In the genomic region with DNA sequence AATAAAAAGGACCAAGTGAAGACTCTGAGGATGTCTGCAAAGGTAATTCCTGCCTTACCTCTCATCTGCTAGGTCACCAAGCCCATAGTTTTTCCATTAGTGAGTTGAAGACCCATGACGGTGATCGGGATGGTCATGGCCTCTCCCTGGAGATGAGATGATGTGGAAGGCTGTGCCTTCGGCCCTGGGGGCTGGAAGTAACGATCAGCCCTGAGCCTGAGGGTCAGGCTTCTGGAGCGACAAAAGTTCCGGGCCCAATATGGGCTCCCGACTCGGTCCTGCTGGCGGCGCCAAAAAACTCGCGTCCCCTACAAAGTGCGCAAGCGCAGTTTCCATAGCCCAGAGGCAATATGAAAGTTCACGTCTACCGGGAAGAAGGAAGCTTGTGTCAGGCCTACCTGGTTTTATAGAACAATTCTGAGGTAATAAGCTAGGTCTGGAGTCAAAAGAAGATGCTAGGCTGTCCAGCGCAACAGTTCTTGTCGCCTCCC, we compare ENCODE assay signal across 19 mouse cellular contexts. TPM values are rescaled to one million over a fixed set of nuclear protein-coding genes. Genes with fewer than 3 reads are reported as not detected.
DNase-seq lines count a peak whose midpoint lies in the region; ATAC-seq lines count a peak whose summit lies in the region.
"Had no signal": no experiment of that assay in that cellular context is flagged by ENCODE, and none has a peak within 500 bp of the region (broad histone marks: within the 10 kb centered on the region; RNA-seq: fewer than 3 reads in every experiment).

Gene Slc30a3 (minus strand): TSS at position 238 of the 491 bp plus-strand sequence.

- H3K9me3 ChIP-seq in hindbrain, embryonic 14.5 days (ENCODE audit: control insufficient read depth, low read length) = no peaks in the 10 kb centered on the region
- H3K9me3 ChIP-seq in midbrain, embryonic 16.5 days (replicated peaks; ENCODE audit: control insufficient read depth, low read length, poor library complexity, severe bottlenecking) = no peaks in the 10 kb centered on the region
- no peaks in the 10 kb centered on the region for H3K9me3 ChIP-seq in forebrain, embryonic 12.5 days
- H3K9me3 ChIP-seq: forebrain, embryonic 15.5 days; heart, embryonic 12.5 days had no signal

- ATAC-seq in hindbrain, embryonic 14.5 days (ENCODE audit: low FRiP score) = no peak
- ATAC-seq in midbrain, embryonic 16.5 days = no peak
- no peak for ATAC-seq in forebrain, embryonic 12.5 days (ENCODE audit: low FRiP score)
- ATAC-seq: forebrain, embryonic 15.5 days had no signal

- no peak within 1 kb of the TSS for H3K9ac ChIP-seq in hindbrain, embryonic 14.5 days
- no peak within 1 kb of the TSS for H3K9ac ChIP-seq in midbrain, embryonic 16.5 days (ENCODE audit: low read depth, low read length)
- no peak within 1 kb of the TSS for H3K9ac ChIP-seq in forebrain, embryonic 12.5 days
- H3K9ac ChIP-seq: forebrain, embryonic 15.5 days; heart, embryonic 12.5 days; liver, embryonic 14.5 days had no signal

- no peak for DNase-seq in layer of hippocampus, adult 8-10 months (ENCODE audit: low spot score in 2 of 2)
- DNase-seq in layer of hippocampus, adult 11-12 months (ENCODE audit: low spot score) = no peak
- no peak for DNase-seq in hindbrain, embryonic 14.5 days (ENCODE audit: low spot score)
- DNase-seq in layer of hippocampus, postnatal 25 days (ENCODE audit: extremely low spot score in 1 of 2, low spot score in 1 of 2) = no peak
- DNase-seq in gastrocnemius, postnatal 10 days = no peak
- DNase-seq in thymus, postnatal 14 days = no peak
- DNase-seq: cerebellum, adult 11 months; gastrocnemius, postnatal 14 days; kidney, adult 9 months; lung, postnatal 10 days; thymus, adult 2 months had no signal

- H3K4me1 ChIP-seq in hindbrain, embryonic 14.5 days (replicated peaks; ENCODE audit: control insufficient read depth, insufficient read depth, low read length) = no peaks in the 10 kb centered on the region
- no peaks in the 10 kb centered on the region for H3K4me1 ChIP-seq in midbrain, embryonic 16.5 days (ENCODE audit: control insufficient read depth, insufficient read depth, low read length)
- no peaks in the 10 kb centered on the region for H3K4me1 ChIP-seq in forebrain, embryonic 12.5 days
- H3K4me1 ChIP-seq: forebrain, embryonic 15.5 days; heart, embryonic 12.5 days had no signal

- H3K36me3 ChIP-seq in hindbrain, embryonic 14.5 days (replicated peaks; ENCODE audit: control insufficient read depth, insufficient read depth) = no peaks in the 10 kb centered on the region
- H3K36me3 ChIP-seq in midbrain, embryonic 16.5 days (ENCODE audit: control insufficient read depth, insufficient read depth, low read length) = no peaks in the 10 kb centered on the region
- H3K36me3 ChIP-seq in forebrain, embryonic 12.5 days (replicated peaks) = no peaks in the 10 kb centered on the region
- H3K36me3 ChIP-seq: forebrain, embryonic 15.5 days; heart, embryonic 12.5 days had no signal

- H3K4me2 ChIP-seq in hindbrain, embryonic 14.5 days (replicated peaks) = no peak within 1 kb of the TSS
- no peak within 1 kb of the TSS for H3K4me2 ChIP-seq in midbrain, embryonic 16.5 days (ENCODE audit: low read length)
- H3K4me2 ChIP-seq in forebrain, embryonic 12.5 days = no peak within 1 kb of the TSS
- H3K4me2 ChIP-seq: forebrain, embryonic 15.5 days; heart, embryonic 12.5 days had no signal

- no peaks in the 10 kb centered on the region for H3K27me3 ChIP-seq in hindbrain, embryonic 14.5 days (ENCODE audit: control insufficient read depth, insufficient read depth, low read length)
- no peaks in the 10 kb centered on the region for H3K27me3 ChIP-seq in midbrain, embryonic 16.5 days (ENCODE audit: control insufficient read depth, insufficient read depth, low read depth, low read length)
- peaks cover 8% of the 10 kb centered on the region; the same call in 1 of the 2 replicates for H3K27me3 ChIP-seq in forebrain, embryonic 12.5 days
- H3K27me3 ChIP-seq: forebrain, embryonic 15.5 days had no signal

- H3K27ac ChIP-seq in hindbrain, embryonic 14.5 days = no peak within 1 kb of the TSS
- H3K27ac ChIP-seq in midbrain, embryonic 16.5 days (ENCODE audit: low read length) = no peak within 1 kb of the TSS
- no peak within 1 kb of the TSS for H3K27ac ChIP-seq in forebrain, embryonic 12.5 days
- H3K27ac ChIP-seq: forebrain, embryonic 15.5 days; liver, embryonic 14.5 days had no signal

- WGBS in hindbrain, embryonic 14.5 days = 91% methylated on average over 18 of the region's 18 CpGs
- WGBS in midbrain, embryonic 16.5 days = 95% methylated on average over 18 of the region's 18 CpGs
- WGBS in forebrain, embryonic 12.5 days = 92% methylated on average over 18 of the region's 18 CpGs

- H3K4me3 ChIP-seq in hindbrain, embryonic 14.5 days (replicated peaks; ENCODE audit: low read length) = no peak within 1 kb of the TSS
- no peak within 1 kb of the TSS for H3K4me3 ChIP-seq in midbrain, embryonic 16.5 days (ENCODE audit: low read depth, low read length)
- H3K4me3 ChIP-seq in forebrain, embryonic 12.5 days (replicated peaks) = no peak within 1 kb of the TSS
- H3K4me3 ChIP-seq: forebrain, embryonic 15.5 days; heart, embryonic 12.5 days had no signal

RNA-seq across cellular contexts. Expression of gene Slc30a3, which starts in this region (rescaled TPM):
- total RNA-seq in layer of hippocampus, adult 8-10 months (2022) = 10 to 100 TPM; 65.2 to 81.6 (median 76.8) TPM
- polyA plus RNA-seq in hindbrain, embryonic 14.5 days (2014; fragmentation: Nextera tagmentation; extraction: Ambion mirVana) = 34.8 and 35.7 TPM in 2 replicates
- total RNA-seq in layer of hippocampus, postnatal 25 days (2021) = 10 to 100 TPM; 78.9 to 86.5 TPM
- polyA plus RNA-seq in midbrain, embryonic 16.5 days (2015; fragmentation: Nextera tagmentation; extraction: Ambion mirVana) = 15.6 and 18.0 TPM in 2 replicates
- under 1 TPM; 0.27 to 0.28 TPM for total RNA-seq in gastrocnemius, postnatal 10 days (2021)
- 2.3 and 2.9 TPM in 2 replicates for polyA plus RNA-seq in forebrain, embryonic 12.5 days (2016; fragmentation: Nextera tagmentation; extraction: Ambion mirVana)
- total RNA-seq: hematopoietic stem cell, adult 5-6 weeks; MEL had no signal
- polyA plus RNA-seq: limb, embryonic 11.5 days had no signal

Comparison
In these comparisons a context has a peak if more than half of its experiments do, and no peak if none do; other contexts are left out.
1. RNA of gene Slc30a3 (total RNA-seq): 78.9 to 86.5 TPM in layer of hippocampus, postnatal 25 days and 65.2 to 81.6 TPM in layer of hippocampus, adult 8-10 months; 0.27 to 0.28 TPM in gastrocnemius, postnatal 10 days; every median in the first group is over 10 times any median in the second.